Mouse (Mus musculus): ENCODE results near the gene Nt5c3.

Gene Nt5c3

DNA sequence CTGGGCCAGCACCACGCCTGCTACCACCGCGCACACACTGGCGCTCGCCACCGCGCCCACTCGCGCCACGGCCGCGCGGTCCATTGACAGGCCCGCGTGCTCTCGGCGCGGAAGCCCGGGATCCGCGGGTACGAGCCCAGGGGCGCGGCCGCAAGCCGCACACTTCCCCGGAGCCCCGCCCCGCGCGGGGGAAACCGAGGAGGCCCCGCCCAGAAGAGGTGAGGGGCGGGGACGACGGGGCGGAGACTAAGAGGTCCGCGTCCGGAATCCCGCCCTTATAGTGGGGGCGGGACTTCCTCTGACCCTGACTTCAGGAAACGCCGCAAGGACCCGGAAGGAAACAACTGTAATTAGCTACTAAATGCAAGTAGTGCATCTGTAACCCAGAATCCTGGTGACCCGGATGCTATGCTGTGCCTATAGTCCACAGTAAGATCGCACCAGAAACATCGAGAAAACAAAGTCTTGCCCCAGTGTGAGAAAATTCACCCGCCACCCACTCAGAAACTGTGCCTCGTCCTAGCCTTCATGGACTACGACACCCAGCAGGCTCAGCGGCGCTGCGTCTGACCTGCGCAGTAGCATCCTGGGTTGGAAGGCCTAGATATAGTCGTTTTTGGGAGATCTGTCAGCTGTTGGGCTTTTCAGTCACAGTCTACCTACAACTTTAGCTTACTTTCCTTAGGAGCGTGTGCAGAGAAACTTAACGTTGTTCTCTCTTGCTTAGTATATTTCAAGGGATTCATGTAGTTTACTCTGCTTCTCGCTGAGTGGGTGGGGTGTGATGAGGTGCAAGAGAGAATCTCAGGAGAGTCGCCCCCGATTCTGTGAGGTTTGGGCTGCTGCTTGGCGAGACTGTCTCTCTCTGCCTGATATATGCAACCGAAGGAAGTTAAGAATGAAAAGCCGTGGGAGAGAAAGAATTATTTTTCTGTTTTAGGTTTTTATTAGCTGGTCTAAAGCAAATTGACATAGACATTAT lies at the start of gene Nt5c3, which contains the start of gene Vmn1r4:
TSS of gene Nt5c3 (minus strand) at position 207 of the 982 bp plus-strand sequence.
TSS of gene Vmn1r4 (plus strand) at position 290 of the 982 bp plus-strand sequence.
- peak; percentile 99 for DNase-seq (ENCODE audit: inconsistent ontology term)

GRCm38 (mm10) chr6:56969973-56970372 lies 46.2 kb upstream of the Nt5c3 start, which contains the start of gene Vmn1r5:
TSS of gene Vmn1r5 (plus strand) at chr6:56970273.
- DNase-seq (ENCODE audit: inconsistent ontology term): no peak

DNA sequence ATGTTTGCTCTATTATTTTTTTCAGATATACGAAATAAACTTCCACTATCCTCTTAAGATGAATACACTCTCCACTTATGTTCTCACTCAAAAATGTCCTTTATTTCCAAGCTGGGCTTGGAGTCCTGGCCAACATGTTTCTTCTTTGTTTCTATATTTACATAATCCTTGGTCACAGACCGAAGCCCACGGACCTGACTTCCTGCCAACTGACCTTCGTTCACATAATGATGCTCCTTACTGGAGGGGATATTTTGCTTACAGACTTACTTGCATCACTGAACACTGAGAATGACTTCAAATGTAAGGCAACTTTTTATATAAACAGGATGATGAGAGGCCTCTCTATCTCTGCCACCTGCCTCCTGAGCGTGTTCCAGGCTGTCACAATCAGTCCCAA lies 32.7 kb upstream of the Nt5c3 start:
- peak; percentile 25 for DNase-seq (ENCODE audit: inconsistent ontology term)

- no peak for DNase-seq (ENCODE audit: inconsistent ontology term)
These were observed 10.6 kb upstream of the Nt5c3 start for GRCm38 (mm10) chr6:56934366-56934765.

- no peak for DNase-seq (ENCODE audit: inconsistent ontology term)
These were observed 8.7 kb upstream of the Nt5c3 start for GRCm38 (mm10) chr6:56932464-56932863.

DNA sequence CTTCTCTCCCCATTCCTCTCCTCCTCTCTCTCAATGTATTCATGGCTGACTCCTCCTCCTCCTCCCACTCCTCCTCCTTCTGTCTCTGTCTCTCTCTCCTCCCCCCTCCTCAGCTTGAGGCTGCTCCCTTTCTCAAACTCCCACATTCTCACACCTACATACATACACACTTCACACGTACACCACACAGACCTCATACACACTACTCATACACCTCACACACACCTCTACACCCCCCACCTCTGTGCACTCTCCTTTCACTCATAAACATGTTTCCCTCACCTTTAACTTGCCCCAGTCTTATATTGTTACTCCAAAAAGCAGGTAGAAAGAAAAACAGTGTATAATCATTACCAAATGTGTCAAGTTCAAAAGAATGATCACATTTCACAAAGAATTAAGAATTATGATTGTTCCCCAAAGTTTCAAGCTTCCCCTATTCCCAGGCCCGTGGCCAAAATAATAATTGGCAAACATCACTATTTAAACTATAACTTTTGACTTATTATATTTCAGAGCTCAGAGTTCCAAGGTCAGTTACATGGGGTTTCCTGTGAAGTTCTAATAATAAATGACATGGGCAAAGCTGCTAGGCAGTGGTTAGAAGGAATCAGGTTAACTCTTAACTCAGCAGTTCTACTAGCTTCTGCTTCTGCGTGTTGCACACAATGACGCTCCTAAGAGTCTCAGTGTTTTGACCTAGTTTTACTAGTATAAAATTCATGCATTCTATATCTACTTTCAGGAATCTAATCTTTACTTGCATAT lies 8.1 kb upstream of the Nt5c3 start:
- DNase-seq (ENCODE audit: inconsistent ontology term): no peak

- DNase-seq (ENCODE audit: inconsistent ontology term): no peak
These were observed 404 bp downstream of the Nt5c3 start for GRCm38 (mm10) chr6:56923331-56923725.

GRCm38 (mm10) chr6:56920222-56921092 lies 3.3 kb downstream of the Nt5c3 start:
- DNase-seq (ENCODE audit: inconsistent ontology term): no peak

- no peak for DNase-seq (ENCODE audit: inconsistent ontology term)
These were observed 4.2 kb downstream of the Nt5c3 start for GRCm38 (mm10) chr6:56919330-56920044.

GRCm38 (mm10) chr6:56917578-56918368 lies 6.0 kb downstream of the Nt5c3 start:
- DNase-seq (ENCODE audit: inconsistent ontology term): no peak

DNA sequence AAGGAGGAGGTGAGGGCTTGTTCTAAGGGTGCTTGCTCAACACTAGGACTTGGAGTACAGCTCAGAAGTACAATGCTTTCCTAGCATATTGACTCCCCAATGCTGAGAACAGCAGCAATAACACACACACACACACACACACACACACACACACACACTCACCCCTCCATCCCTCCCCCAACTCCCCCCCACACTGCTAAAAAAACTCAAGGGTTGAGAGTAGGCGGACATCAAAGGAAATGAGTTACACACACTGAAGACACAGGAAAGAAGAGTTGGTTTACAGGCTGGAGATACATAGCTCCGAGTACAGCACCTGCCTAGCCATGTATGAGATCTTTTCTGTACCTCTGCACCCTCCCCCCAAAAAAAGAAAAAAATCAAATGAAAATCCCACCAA lies 7.5 kb downstream of the Nt5c3 start:
- no peak for DNase-seq (ENCODE audit: inconsistent ontology term)

- DNase-seq (ENCODE audit: inconsistent ontology term): no peak
These were observed 10.5 kb downstream of the Nt5c3 start for GRCm38 (mm10) chr6:56913092-56913858.

DNA sequence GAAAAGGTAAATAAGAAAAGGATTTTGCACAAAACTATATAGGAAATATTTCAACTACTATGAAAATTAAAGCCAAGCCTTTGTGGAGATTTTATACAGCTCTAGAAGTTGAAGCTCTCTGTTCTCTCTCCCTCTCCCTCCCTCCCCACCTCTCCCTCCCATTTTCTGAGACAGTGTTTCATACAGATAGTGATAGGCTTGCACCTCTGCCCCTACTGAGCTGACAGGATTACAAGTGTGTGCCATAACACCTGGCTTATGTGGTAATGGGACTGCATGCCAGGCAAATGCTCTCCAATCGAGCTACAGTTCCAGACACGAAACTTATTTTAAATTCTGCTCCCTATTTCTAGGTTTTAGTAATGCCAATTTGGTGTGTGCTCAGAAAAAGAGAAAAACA lies 12.8 kb downstream of the Nt5c3 start:
- no peak for DNase-seq (ENCODE audit: inconsistent ontology term)

GRCm38 (mm10) chr6:56908912-56909311 lies 14.8 kb downstream of the Nt5c3 start:
- DNase-seq (ENCODE audit: inconsistent ontology term): peak; percentile 34

DNA sequence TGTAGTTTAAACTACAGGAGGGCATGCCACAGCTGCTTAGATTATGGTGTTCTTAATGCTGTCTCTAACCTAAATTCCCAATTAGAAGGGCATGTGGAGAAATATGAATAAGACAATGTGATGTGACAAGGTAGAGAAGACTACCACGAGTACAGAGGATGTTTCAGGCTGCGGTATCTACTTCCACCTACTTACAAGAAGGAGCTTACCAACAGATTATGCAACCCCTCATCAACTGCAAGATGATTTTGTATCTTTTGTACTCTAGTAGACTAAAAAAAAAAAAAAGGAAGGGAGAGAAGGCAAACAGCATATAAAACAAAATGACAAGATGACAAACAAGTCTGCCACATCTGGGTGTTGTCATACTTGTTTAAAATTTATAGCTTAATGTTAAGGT lies 15.3 kb downstream of the Nt5c3 start:
- DNase-seq (ENCODE audit: inconsistent ontology term): no peak

DNA sequence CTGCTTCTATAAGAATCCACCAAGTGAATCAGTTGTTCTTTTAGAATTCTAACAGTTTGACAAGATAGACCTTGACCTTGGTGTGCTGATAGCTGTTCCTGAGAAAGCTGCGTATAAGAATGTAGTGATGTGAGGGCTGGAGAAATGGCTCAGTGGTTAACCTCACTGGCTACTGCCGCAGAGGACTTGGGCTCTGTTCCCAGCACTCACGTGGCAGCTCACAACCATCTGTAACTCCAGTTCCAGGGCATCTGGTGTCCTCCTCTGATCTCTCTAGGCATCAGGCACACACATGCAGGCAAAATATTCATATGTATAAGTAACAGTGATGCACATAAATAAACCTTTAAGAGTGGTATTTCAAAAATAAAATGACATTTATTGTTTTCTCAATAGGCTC lies 15.8 kb downstream of the Nt5c3 start:
- no peak for DNase-seq (ENCODE audit: inconsistent ontology term)

GRCm38 (mm10) chr6:56906121-56906846 lies 17.4 kb downstream of the Nt5c3 start:
- DNase-seq (ENCODE audit: inconsistent ontology term): no peak

GRCm38 (mm10) chr6:56905486-56905885 lies 18.2 kb downstream of the Nt5c3 start:
- no peak for DNase-seq (ENCODE audit: inconsistent ontology term)

DNA sequence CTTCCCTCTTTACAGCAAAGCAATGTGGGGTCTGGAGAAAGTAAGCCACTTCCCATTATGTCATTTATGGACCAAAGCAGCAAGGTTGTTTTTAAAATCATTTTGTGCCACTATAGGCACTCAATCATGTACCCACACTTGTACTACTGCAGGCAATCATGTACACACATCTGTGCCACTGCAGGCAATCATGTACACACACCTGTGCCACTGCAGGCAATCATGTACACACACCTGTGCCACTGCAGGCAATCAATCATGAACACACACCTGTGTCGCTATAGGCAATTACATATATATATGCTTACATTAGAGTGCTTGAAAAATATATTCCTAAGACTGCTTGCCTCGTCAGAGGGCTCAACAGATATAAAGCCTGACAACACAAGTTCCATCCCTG lies 18.8 kb downstream of the Nt5c3 start:
- no peak for DNase-seq (ENCODE audit: inconsistent ontology term)
